Mouse (Mus musculus) monocyte, adult 2 months (primary cell): ENCODE results near the gene Slc22a2.
A peak's percentile ranks its signal among the peaks of the same experiment; 100 is the strongest.
"Not testable (repeated sequence)": the region's sequence is repeated elsewhere in the genome, so short reads cannot be mapped to it uniquely, and the experiment has no call there.

Experiments used
- DNase-seq, 2 experiments: peaks; one replicate each; pipeline ENCODE4 v3.0.0; 2022; ENCODE audit warnings: low spot score in 2 of 2, low read depth in 1 of 2

Gene Slc22a2

DNA sequence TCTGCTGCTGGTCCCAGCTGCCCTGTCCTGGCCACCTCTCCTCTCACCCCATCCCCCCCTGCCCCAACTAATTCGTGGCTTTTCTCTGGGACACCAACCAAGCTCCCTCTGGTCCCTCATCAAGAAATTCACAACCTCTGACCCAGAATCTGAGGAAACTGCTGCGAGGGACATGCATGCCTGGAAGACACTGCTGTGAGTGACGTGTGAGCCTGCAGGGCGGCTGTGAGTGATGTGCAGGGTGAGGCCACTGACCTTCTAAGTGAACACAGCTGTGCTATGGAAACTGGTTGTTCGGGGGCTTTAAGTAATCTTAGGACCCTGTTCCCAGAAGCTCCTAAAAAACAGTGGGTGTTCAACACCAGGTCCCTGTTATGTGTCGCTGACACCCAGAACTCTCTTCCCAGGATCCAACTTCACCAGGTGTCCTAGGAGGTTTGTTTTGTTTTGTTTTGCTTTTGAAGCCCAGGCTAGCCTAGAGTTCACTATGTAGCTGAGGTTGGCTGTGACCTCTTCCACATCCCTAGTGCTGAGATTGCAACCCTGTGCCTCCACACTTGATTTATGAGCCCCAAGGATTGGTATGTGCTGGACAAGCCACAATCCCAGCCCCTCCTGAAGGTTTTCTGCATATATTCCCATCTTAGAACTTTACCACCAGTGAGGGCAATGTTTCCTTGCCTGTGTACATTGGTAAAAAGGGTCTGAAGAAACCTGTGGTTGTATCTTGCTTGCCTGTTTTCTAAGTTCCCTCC is 47.2 kb downstream of the Slc22a2 start:
- no peak for DNase-seq

DNA sequence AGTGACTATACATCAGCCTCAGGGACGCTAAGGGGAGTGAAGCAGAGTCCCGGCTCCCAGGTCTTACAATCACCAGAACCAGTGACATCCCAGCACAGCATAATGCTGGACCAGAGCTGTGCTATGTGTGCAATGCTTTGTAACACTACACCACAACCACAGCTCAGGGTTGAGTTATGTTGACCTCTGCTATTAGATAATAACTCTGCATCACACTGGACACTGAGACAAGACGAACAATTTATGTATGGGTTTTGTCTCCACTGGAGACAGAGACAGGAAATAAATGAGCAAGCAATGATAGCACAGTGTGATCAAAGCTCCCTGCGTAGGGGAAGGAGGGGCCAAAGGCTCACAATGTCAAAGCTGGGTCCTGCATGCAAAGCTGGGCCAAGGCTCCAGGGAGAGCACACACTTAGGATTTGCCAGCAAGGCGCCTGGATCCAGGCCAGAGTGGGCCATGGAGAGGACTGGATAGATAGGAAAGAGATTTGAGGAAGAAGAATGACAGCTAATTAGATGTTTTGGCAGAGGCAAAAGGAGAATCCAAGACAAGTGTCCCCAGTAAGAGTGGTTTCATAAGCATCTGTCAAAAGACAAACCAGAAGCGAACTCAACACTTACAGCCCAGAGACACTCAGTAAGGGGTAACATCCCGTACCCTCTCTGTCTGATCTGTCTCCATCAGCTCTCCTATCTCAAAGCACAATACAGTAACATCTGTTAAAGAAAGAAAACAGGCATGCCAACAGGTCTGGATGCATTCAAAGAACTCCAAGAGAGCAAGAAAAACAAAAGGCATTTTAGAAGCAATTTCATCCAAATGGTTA is 48.1 kb downstream of the Slc22a2 start:
- DNase-seq = no peak

DNA sequence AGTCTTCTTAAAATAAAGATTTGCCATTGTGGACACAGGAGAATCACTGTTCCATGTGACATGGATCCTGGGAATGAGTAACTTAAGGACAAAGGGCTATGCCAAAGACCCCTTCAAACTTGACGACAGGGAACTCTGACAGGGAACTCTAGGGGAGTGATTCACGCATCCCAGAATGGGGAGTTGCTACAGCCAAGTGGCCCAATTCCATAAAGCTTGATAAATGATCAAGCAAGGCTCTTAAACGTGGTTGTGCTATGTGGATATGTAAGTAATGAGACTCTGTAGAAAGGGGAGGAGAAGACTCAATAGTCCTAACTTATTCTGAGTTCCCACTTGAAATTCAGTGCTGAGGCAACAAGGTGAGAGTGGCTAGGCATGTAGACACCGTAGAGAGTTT is 50.9 kb downstream of the Slc22a2 start:
- DNase-seq = no peak

DNA sequence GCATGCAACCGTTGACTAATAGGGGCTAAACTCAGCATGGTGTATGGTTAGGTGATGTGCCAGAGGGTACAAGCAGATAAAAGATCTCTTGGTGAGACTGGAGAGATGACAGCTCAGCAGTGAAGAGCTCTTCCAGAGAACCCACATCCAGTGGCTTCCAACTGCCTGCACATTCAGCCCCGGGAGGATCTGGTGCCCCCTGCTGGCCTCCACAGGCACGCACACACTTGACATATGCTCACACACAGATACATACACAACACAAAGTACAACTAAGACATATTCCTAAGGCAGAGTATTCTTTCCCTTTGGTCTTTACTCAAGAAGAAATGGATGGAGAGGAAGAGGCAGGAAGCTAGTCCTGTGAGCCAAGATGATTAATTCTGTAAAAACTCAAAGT is 55.7 kb downstream of the Slc22a2 start:
- DNase-seq = no peak

DNA sequence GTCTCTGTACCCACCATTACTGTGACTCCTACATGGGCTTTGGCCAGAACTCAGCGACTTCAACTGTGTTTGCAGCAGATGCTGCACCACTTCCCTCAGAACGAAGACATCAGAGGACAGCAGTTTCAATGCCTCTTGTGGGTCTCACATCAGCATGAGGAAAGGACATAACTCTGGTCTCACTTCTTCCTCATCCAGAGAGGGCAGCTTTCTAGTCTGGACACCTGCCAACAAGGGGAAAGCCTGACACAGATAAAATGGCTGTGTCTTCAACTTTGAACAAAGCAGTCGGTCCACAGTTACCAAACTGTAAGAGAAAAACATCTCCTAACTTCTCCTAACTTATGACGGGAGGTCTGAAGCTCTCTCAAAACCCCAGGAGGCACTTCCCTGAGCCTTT is 57.2 kb downstream of the Slc22a2 start:
- no peak for DNase-seq

DNA sequence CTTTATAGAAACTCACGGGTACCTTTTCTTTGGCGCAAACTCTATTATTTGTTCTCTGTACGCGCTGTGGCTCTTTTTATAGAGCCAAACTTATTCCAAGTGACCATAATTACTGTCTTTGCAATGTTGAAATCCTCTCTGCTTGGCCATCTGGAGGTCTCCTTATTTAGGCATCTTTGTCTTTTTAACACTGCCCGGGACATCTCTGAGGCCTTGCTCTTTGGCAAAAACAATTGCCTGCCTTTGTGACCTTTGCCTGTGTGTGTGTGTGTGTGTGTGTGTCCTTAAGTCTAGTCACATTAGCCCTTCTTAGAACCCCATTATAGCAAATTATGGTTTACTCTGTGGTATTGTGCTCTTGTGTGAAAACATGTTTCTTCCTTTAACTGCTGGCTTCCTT is 61.5 kb downstream of the Slc22a2 start:
- no peak for DNase-seq

DNA sequence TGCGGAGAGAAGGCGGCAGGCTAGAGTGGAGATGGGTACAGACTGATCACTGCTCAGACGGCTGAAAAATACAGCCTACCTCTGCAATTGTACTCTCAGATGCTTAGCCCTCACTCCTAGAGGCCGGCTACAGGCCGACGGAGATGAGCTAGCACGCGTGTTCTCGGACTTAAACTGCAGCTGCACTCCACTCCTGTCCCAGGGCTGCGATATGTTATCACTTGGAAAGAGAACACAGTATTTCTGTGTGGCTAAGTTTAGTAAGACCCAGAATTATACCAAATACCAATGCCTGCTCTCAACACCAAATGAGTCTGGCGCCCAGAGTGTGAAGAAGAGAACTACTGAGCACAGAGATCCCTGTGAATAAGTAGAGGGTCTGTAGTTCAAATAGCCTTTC is 68.7 kb downstream of the Slc22a2 start:
- DNase-seq = no peak

DNA sequence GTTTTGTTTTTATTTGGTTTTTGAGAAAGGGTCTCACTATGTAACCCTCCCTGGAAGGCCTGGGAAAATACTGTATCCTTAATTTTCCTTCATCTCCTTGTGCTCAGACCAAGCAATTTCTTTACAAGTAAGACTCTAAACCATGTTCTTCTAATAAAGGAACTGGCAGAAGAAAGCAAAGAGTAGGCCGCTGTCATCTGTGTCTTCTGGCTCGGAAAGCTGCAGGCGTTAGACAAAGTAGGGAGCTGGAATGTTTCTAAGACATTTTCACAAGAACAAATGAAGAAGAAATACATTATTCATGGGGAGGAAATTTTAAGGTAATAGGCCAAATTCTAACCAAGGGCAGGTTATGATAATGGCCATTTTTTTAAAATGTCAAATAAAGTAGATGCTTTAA is 70.1 kb downstream of the Slc22a2 start:
- DNase-seq = no peak

DNA sequence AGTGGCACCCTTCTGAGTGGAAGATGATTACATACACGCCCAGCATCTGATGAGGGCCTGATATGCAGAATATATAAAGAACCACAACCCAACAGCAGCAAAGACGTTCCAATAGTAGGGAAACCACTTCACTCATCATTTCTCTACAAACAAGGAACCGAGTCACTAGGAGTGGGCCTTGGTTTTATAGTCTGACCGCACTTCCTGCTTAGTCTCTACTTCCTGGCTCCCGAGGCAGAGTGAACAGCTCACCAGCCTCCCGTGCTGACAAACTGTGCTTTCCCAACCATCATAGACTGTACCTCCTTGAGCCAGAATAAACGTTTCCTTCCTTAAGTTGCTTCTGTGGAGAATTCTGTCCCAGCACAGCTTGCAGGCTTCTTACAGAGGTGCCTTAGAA is 71.9 kb downstream of the Slc22a2 start:
- DNase-seq = peak in 1 of 2 experiments; percentile 6

DNA sequence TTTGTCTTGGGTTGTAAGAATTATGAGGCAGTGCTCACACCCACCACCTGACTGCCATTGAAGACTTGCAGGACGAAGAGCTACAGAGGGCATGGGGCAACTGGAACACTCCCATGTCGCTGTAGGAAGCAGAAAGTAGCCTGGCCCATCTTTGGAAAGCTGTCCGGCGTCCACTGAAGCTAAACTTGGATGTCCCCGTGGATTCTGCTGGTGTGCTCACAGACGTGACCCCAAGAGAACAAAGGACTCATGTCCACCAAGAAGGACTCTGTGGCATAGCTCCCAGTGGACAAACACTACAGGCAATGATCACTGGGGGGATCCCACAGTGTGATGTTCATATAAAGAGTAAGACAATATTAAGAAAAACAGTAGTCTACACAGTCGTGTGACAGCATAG is 74.9 kb downstream of the Slc22a2 start:
- no peak for DNase-seq

DNA sequence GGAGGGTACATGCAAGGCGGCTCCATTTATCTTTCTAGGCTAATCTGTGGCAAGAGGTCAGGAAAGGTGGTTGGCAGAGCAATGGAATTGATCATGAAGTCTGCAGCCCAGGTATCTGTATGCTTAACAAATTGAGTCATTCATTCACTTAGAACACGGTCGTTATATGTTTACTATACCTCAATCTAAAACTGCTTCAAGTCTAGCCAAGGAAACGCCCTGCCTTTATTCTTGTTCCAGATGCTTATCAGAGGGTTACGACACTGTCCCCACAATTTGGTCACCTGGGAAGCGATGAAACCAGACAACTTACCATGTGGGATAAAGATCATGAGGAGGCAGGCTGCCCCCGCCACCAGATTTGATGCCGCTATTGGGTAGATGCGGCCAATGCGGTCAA is 75.3 kb downstream of the Slc22a2 start:
- DNase-seq = no peak

DNA sequence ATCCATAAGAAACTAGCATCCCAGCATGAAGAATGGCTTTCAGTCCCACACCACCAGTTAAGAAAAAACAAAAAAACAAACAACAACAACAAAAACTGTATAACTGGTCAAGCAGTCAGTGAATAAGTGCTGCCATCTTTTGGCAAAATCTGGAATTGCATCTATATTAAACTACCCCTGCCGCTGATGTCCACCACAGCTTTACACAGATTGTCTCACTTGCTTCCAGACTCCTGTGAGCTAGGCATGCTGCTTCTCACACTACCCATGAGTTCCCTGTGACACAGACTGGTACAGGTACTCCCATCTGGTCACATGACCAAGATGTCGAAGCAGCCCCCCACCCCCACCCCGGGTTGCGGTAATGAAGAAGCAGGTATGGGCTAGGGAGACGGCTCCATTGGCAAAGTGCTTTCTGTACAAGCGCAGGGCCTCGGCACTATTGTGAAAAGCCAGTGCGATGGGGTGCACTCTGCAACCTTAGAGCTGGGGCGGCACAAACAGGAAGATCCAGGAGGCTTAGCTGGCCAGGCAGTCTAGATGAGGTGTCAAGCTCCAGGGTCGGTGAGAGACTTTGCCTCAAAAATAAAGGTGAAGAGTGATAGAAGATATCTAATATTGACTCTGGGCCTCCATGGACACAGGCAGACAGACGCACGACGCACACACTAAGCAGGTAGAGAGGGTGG is 76.8 kb downstream of the Slc22a2 start:
- no peak for DNase-seq

DNA sequence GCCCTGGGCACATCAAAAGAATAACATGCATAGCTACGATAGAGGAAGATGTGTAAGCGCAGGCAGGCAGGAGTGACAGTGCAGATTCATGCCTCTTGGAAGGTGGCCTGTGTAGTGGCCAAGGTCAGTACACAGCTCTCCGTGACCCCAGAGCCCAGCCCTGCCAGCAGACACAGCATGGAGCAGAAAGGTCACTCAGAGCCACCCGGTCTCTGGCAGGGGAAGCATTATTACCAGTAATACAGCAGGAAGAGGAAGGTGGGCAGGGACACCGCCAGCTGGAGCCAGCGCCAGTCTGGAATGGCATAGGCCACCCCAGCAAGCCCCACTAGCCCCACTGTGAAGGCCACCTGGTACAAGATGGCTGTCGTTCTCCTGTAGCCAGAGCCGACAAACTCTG is 80.2 kb downstream of the Slc22a2 start:
- DNase-seq = no peak

DNA sequence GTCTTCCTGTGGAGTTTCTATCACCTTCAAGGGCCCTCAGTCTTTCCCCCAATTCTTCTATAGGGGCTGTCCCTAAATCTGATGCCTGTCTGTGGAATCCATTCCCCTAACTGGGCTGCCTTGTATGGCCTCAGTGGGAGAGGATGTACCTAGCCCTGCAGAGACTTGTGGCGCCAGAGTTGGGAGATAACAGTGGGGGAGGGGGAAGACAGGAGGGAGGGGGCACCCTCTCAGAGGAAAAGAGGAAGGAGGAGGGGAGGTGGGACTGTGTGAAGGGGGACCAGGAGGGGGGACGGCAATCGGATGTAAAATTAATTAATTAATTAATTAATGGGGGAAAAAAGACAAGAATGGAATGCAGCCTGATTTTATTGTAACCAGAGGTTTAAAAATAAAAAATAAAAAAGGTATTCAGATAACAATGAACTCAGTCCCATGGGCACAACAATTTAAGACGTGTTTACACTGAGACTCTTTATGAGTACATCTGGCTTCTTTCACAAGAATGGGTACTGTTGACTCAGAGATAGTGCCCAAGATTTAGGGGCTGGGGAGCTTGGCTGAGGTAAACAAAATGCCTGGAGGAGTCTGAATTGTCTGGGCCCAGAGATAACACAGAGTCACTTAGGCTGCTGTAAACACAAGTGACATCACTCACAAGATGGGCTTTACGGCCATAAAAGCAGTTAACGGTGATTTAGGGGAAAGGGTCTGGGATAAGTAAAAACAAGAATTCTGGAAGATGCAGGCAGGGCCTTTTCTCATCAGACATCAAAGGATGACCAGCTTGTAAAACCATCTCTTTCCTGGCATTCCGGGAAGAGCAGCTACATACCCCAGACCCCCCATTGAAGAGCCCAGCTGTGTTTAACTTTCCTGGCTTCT is 84.8 kb downstream of the Slc22a2 start:
- DNase-seq = no peak

DNA sequence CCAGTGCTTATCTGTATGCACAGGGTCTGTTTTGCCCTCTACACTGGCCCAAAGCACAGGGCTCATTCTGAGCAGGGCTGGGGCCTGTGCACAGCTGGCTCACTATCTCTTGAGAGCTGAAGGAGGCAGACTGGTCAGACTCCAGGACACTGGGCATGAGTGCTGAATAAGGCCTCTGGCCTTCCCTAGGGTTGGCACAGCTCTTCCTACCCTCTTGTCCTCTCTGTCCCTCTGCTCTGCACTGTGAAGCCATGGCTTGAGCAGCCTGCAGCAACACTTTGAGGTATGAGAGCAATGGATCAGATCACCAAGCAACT is 85.4 kb downstream of the Slc22a2 start:
- no peak for DNase-seq

DNA sequence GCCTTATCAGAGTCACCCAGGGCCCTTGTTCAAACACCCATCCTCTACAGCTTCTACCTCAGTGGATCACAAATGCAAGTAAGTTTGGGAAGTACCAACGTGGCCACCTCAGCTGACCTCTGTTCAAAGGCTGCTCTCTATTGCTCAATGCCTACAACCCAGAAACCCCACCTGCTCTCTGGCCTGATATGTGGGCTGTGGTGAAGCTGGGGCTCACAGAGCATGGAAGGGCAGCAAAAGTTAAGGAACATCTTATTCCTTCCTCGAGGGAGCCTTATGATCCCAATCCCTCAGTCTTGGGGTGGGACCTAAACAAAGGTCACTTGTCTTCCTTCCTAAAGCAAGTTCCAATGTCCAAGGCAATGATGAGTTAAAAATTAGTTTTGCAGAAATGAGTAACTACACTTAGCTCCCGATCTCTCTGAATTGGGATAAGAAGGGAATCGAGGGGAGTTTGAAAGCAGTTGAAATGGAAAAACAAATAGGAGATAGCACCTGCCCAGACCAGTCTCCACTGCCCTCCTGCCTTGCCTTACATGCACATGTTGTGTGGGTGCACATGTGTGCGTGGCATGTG is 87.2 kb downstream of the Slc22a2 start:
- no peak for DNase-seq

DNA sequence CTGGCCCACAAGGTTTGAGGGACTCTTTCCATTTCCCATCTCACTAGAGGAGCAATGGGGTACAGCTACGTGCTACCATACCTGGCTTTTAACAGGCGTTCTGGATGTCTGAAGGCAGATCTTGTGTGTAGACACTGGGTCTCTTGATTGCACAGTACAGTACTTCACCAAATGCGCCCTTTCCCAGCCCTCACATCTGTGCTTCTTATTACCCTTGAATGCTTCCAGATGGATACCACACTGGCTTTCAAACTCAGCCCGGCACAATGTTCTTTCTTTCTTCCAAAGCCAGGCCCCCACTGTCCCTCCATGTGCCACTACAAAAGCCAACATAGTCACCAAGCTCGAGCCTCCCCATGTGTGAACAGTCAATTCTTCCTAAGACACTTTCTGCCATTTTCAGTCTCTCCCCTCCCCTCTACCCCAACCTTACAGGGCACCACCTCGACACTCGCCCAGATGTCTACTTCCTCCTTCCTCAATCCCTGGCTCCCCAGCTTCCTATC is 88.4 kb downstream of the Slc22a2 start:
- no peak for DNase-seq

DNA sequence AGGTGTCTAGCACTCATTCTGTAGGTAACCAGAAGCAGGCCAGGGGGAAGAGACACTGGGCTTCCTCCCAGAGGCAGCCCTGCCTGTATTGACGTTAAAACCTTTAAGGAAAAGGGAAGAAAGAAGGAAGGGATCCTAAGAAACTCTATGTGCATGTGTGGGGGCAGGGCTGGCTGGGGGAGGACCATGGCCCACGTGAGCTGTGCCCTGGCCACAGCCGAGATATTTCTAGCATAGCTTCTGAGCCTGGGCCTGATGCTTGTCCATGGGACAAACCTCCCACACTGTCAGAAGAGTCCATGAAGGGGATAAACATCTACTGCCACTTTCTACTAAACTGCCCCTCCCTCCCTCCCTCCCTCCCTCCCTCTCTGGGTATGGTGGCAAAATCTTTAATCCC is 89.9 kb downstream of the Slc22a2 start:
- DNase-seq = no peak

DNA sequence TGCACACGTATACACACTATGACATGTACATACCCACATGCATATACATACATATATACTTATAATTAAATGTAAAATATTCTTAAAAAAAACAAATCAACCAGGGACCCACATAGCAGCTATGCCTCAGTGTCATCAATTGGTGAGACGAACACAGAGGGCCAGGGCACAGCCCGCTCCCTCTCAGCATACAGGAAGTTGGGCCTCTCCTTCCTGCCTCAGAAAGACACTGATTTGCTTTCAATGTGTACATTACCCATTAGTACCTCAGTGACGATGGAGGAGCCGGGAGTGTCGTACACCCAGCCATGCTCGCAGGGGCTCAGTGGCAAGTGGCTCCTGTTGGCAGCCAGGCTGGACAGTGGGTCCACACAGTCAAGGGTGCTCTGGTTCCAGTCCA is 91.0 kb downstream of the Slc22a2 start:
- DNase-seq = not testable (repeated sequence)

DNA sequence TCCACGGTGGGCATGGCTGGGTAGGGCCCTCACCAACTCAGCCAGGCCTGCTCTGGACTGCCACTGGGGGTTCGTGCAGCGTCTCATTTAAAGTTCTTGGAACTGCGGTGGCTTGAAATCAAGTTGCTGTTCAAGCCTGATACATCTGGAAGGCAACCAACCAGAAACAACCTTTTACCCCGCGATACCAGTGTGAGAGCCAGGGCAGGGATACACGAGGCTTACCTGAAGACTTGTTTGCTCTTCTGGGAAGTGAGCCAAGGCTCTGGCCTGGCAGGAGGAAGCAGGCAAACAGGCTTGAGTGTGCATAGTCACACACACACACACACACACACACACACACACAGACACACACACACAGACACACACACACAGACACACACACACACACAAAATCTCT is 91.7 kb downstream of the Slc22a2 start, which contains the start of gene Slc22a1:
Gene Slc22a1 (minus strand): TSS at position 184 of the 400 bp plus-strand sequence.
- DNase-seq = no peak

DNA sequence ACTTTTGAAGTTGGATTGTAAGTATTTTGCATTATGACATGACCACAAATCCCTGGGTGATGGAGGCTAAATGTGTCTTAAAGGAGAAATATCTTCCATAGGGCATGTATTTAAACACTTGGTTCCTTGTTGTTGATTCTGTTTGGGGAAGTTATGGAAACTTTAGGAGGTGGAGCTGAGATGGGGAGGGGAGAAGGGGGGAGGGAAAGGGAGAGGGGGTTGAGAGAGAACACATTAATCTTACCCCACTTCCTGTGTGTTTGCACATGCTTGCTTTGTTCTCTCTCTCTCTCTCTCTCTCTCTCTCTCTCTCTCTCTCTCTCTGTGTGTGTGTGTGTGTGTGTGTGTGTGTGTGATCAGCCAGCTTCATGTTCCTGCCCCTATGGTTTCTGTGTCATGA is 93.2 kb downstream of the Slc22a2 start:
- no peak for DNase-seq
